Mouse (Mus musculus) brain, adult 2 months (tissue): Measurements from ENCODE around the gene Gm7361.
"Not testable (repeated sequence)": the region's sequence is repeated elsewhere in the genome, so short reads cannot be mapped to it uniquely, and the experiment has no call there.

Source experiments
- DNase-seq: peaks from one replicate; pipeline ENCODE4 v3.0.0; 2011; ENCODE audit warnings: low read depth, low spot score

Gene Gm7361

DNA sequence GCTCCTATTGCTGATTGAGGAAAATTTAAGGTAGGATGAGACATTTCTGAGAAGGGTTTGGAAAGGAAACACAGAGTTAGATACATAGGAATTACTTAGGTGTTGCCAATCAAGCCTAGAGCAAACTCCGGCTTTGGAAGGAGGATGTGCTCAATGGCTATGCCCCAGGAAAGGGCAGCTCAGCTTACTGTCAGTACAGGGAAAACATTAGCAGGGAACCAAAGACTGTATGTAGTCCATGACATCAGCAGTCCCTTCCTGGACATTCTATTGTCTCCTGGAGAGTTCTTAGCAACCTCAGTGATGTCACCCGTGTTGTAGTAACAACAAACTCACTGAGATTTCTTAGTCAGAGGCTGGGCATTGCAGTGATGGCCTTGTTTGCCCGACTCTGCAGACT lies at the start of gene Gm7361:
Gene Gm7361 (plus strand): TSS at position 301 of the 400 bp plus-strand sequence.
- DNase-seq, result not testable (repeated sequence)

DNA sequence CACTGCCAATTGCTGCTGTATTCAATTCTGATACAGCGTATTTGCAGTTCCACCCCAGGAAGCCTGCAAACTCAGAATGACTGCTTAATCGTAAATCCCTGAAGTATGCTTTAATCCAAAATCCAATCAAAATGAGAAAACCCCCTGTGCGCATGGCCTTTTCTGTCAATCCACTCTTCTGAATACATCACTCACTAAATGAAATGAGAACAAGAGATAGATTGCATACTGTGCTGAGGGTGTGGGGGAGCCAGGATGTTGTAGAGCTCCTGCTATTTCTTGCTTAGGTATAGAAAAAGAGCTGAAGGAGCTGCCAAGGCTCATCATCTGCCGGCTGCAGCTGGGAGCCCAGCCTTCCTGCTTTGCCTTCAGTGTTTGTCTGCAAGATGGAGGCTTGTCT lies 46.5 kb upstream of the Gm7361 start:
- DNase-seq, result peak; percentile 36

DNA sequence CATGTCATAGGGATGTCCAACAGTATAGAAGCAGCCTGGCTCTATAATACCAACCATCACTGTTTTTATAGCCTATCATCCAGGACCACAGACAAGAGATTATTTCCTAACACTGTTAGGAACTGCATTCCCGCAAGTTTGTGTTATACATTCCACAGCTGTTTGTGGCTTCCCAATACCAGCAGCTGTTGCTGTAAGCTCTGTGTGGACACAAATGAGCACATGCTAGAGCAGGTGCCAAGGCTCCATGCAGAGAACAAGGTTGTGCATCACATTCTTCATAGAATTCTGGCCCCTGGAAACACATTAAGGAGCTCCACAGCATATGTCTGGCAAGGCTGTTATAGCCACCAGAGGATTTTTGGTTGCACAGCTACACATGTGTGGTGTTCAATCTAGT lies 35.4 kb upstream of the Gm7361 start:
- no peak for DNase-seq

DNA sequence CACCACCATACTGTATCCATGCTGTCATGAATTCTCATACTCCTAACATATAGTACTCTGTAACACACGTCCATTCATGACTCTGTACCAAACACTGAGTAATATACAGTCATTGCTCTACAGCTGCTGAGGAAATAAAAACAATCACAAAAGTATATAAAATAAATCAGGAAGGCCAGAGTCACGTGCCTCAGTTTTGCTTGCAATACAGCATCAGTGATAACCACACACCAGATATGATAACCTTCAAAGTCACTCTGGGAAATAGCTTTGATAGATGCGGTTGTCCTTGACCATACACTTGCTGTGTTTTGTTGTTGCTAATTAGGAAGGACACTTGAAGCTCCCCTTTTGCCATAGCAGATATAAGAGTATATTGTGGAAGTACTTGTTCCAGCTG lies 9.2 kb downstream of the Gm7361 start:
- DNase-seq, result not testable (repeated sequence)

DNA sequence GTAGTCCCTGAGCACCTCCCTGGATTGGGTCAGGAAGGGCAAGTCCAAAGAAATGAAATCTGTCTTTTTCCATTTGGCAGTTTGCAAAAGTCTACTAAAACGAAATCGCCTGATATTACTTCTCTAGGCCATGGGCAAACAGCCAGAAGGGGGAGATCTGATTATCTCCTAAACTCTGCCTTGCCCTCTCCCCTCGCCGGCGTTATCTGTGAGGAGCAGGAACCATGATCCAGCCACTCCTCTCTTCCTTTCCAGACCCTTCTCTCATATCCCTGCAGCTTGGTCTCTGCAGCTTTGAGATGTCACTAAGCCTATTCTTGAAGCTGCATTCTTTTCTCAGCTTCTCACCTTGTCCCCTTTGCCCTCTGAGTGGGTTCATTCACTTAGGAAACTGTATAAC lies 22.9 kb downstream of the Gm7361 start:
- no peak for DNase-seq

DNA sequence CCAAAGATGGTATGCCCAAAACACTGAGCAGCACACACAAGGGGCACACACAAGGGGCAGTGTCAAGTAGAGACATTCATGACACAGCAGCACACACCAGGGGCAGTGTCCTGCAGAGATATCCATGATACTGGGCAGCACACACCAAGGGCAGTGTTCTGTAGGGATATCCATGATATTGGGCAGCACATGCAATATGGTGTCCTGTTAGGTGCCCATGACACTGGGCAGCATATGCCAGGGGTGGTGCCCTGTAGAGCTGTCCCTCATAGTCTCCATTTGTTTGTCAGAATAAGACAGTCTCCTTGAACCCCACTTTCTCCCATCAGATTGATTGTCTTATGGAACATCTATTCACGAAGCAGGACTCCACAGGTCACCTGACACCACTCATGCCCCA lies 24.2 kb downstream of the Gm7361 start:
- no peak for DNase-seq

DNA sequence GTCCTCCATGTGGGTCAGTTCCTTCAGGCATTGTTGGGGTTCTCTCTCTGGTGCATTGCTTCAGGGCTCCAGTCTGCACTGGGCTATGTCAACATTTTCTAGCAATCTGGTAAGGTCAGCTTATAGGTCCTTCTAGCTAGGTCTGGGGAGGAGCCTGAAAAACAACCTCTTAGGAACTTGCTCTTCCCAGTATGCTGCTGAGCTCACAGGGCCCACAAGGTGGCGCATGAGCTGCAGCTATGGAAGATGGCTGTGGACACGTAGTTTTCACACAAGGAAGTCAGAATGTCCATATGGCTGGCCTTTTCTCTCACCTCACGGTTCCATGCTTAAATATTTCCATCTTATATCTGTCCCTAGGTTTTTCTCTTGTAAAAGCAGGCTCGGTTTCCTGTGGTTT lies 24.8 kb downstream of the Gm7361 start:
- peak; percentile 94 for DNase-seq

DNA sequence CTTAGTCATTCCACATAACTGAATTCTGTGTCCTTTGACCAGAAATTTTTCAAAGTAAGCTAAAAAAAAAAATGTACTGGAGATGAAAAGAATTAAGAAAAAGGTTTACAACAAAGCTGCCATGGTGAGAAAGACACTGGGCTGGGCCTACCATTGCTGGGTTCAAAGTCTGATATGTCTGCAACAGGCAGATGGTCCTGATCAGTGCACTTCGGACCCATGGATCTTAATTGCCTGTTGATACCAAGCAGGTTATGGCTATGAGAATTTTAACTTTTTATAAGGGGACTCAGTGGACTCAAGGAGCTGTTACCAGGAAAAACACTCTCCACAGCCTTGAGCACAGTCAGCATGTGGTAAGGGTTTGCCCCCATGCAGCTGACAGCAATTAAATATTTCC lies 25.9 kb downstream of the Gm7361 start:
- no peak for DNase-seq

DNA sequence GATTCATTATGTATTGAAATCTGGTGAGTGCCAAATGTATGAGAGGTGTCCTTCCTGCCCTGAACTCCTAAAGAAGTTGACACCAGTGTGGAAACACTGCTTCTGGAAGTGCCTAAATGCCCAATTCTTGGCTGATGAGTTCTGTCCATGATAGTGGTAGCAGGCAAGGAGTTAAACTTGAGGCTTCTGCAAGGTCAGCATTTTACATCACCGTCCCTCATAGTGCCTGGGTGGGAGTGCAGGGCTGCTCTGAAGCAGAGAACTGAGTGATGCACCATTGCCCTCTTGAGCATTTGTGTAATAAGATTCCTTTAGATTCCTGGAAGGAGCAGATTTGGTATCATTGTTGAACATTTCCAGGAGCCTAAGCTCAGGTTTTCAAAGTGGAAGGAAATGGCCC lies 34.1 kb downstream of the Gm7361 start:
- DNase-seq, result no peak

DNA sequence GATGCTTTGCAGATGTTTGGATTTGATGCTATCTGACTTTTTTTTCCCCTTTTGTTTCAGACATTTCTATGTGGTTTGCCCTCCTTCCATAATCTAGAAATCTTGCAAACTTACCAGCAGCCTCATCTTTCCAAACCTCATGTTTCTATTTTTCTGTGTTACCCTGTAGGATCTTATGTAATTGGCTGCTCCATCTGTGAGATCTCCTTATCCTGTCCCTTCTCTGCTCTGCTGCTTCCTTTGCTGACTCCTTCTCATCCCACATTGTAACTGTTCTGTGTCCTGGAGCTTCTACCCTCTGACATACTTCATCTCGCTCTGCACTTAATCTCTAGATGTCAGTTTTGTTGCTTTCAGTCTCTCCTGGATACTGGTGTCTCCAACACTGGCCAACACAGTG lies 35.8 kb downstream of the Gm7361 start:
- DNase-seq, result peak; percentile 55
